Comparison of ENCODE assay signal across 27 mouse cellular contexts in the genomic region with DNA sequence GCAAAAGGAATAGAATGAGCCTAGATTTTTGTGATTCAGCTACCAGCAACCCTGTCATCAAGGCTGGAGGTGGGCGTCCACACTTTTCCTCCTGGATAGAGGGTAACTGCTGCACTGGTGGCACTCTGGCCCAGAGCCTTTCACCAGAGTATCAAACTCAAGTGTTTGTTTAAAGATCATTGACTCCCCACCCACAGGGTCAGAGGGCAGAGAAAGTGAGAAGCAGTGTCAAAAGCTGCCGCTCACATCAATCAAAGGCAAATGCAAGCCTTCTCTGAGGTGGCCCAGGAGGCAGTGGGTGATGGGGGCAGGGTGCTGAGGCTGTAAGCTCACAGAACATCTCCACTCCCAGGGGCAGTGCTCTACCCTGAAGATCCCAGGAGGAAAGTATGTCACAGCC.
A peak's percentile ranks its signal among the peaks of the same experiment; 100 is the strongest.
DNase-seq lines count a peak whose midpoint lies in the region; ATAC-seq and TF ChIP-seq lines count a peak whose summit lies in the region.
"Had no signal": no experiment of that assay in that cellular context is flagged by ENCODE, and none has a peak within 500 bp of the region (broad histone marks: within the 10 kb centered on the region; RNA-seq: fewer than 3 reads in every experiment).

No protein-coding gene starts in this region.

- H3K4me3 ChIP-seq in liver, embryonic 11.5 days (ENCODE audit: low read depth, low read length): no peak overlapping the region
- no peak overlapping the region for H3K4me3 ChIP-seq in liver, adult 2 months (ENCODE audit: insufficient read depth, low read depth, low read length)
- H3K4me3 ChIP-seq: erythroblast, embryonic 14.5 days; hindbrain, embryonic 15.5 days; midbrain, embryonic 10.5 days; midbrain, embryonic 15.5 days had no signal

- DNase-seq in liver: peak; percentile 11
- no peak for DNase-seq in liver, embryonic 11.5 days (ENCODE audit: low spot score)
- peak; percentile 38 for DNase-seq in embryo, embryonic 11 days
- peak; percentile 67 for DNase-seq in liver, adult 2 months (ENCODE audit: extremely low read depth, low read depth, low spot score)
- DNase-seq in mesoderm, embryonic 11.5 days (ENCODE audit: low read depth, low spot score): peak; percentile 17
- no peak for DNase-seq in gastrocnemius, adult 8-10 months (ENCODE audit: low spot score in 2 of 2)
- DNase-seq in cerebellum, postnatal 14 days: no peak
- DNase-seq: adrenal gland, postnatal 25 days; cerebellum, adult 11-12 months; cerebellum, postnatal 10 days; gastrocnemius, postnatal 36 days; heart, adult 18-20 months; heart, postnatal 4 days; kidney, adult 8-10 months; kidney, postnatal 14 days; right cerebral cortex, postnatal 25 days; spleen, adult 18-20 months; thymus, postnatal 14 days had no signal

- TF ChIP-seq POLR2A in liver, adult 2 months (IDR thresholded peaks at IDR 0.05; ENCODE audit: extremely low read depth, insufficient read depth, low read length): no peak

- H3K9me3 ChIP-seq in liver, embryonic 11.5 days (ENCODE audit: control insufficient read depth, low read length): no peaks in the 10 kb centered on the region
- H3K9me3 ChIP-seq: hindbrain, embryonic 15.5 days; midbrain, embryonic 10.5 days; midbrain, embryonic 15.5 days had no signal

- no peaks in the 10 kb centered on the region for H3K4me1 ChIP-seq in liver, embryonic 11.5 days (replicated peaks; ENCODE audit: control insufficient read depth, insufficient read depth, low read length)
- no peaks in the 10 kb centered on the region; the same call in 1 of the 2 replicates for H3K4me1 ChIP-seq in liver, adult 2 months (ENCODE audit: control insufficient read depth, insufficient read depth, low read length)
- H3K4me1 ChIP-seq: hindbrain, embryonic 15.5 days; midbrain, embryonic 15.5 days had no signal

- no peaks in the 10 kb centered on the region; the same call in 1 of the 2 replicates for H3K27me3 ChIP-seq in liver, embryonic 11.5 days (replicated peaks; ENCODE audit: control insufficient read depth, insufficient read depth, low read length)
- no peaks in the 10 kb centered on the region for H3K27me3 ChIP-seq in liver, adult 2 months (ENCODE audit: control insufficient read depth, insufficient read depth, low read length)
- H3K27me3 ChIP-seq: hindbrain, embryonic 15.5 days; midbrain, embryonic 15.5 days had no signal

- no peak overlapping the region for H3K27ac ChIP-seq in liver, embryonic 11.5 days (ENCODE audit: low read depth, low read length)
- H3K27ac ChIP-seq in liver, adult 2 months (replicated peaks; ENCODE audit: insufficient read depth, low read depth, low read length): no peak overlapping the region
- H3K27ac ChIP-seq: hindbrain, embryonic 15.5 days; liver, embryonic 14.5 days; midbrain, embryonic 10.5 days; midbrain, embryonic 15.5 days had no signal

- H3K36me3 ChIP-seq in liver, embryonic 11.5 days (ENCODE audit: control insufficient read depth, insufficient read depth, low read length): no peaks in the 10 kb centered on the region; the same call in none of the 2 replicates
- peaks cover 5% of the 10 kb centered on the region; the same call in 1 of the 2 replicates for H3K36me3 ChIP-seq in liver, adult 2 months (ENCODE audit: control insufficient read depth, insufficient read depth, low read length)
- H3K36me3 ChIP-seq: hindbrain, embryonic 15.5 days; midbrain, embryonic 15.5 days had no signal

- no peaks in the 10 kb centered on the region for H3K79me2 ChIP-seq in liver, adult 2 months (ENCODE audit: control insufficient read depth, insufficient read depth, low read length)

- WGBS in liver, embryonic 11.5 days: 64% methylated on average over 2 of the region's 2 CpGs
- WGBS in liver, adult 2 months: 27% methylated on average over 2 of the region's 2 CpGs

- TF ChIP-seq CTCF in liver, adult 2 months (IDR thresholded peaks at IDR 0.05; ENCODE audit: low read depth, low read length): no peak

- no peak for ATAC-seq in liver, embryonic 11.5 days (replicated peaks; ENCODE audit: low FRiP score)
- ATAC-seq: CD4-positive, CD25-positive, alpha-beta regulatory T cell, adult 4 months; inflammation-experienced regulatory T-cells, adult 6 months; lung, postnatal 0 days; midbrain, embryonic 15.5 days had no signal

- no peak overlapping the region for H3K9ac ChIP-seq in liver, embryonic 11.5 days (ENCODE audit: low read depth, low read length)
- H3K9ac ChIP-seq in liver, adult 2 months (ENCODE audit: low read depth, low read length): no peak overlapping the region
- H3K9ac ChIP-seq: hindbrain, embryonic 15.5 days; liver, embryonic 14.5 days; midbrain, embryonic 15.5 days had no signal

- no peak overlapping the region for H3K4me2 ChIP-seq in liver, embryonic 11.5 days
- H3K4me2 ChIP-seq: heart, embryonic 11.5 days; hindbrain, embryonic 15.5 days; midbrain, embryonic 15.5 days had no signal

Comparison
In these comparisons a context has a peak if more than half of its experiments do, and no peak if none do; other contexts are left out.
1. DNase-seq: peak in liver (single experiment), embryo, embryonic 11 days (single experiment), liver, adult 2 months (single experiment) and mesoderm, embryonic 11.5 days (single experiment); none in liver, embryonic 11.5 days (single experiment), gastrocnemius, adult 8-10 months (0 of 2) and cerebellum, postnatal 14 days (0 of 2).